Mouse (Mus musculus): ENCODE results near the gene Rpl36a. TPM values are rescaled to one million over a fixed set of nuclear protein-coding genes. Genes with fewer than 3 reads are reported as not detected.
A peak's percentile ranks its signal among the peaks of the same experiment; 100 is the strongest.

Rpl36a gene
- polyA plus RNA-seq, 1 experiment, result 1,244 TPM

- Histone ChIP-seq H3K36me3 (ENCODE audit: control insufficient read depth, insufficient read depth, low read length, poor library complexity, severe bottlenecking) (no peaks in the 10 kb centered on the region), H3K27me3 (ENCODE audit: control insufficient read depth, insufficient read depth, low read length, poor library complexity, severe bottlenecking) (no peaks in the 10 kb centered on the region), H3K9me3 (replicated peaks; ENCODE audit: control insufficient read depth, insufficient read depth, low read length, poor library complexity, severe bottlenecking) (no peaks in the 10 kb centered on the region), H3K27ac (ENCODE audit: insufficient read depth, low read length) (no peak overlapping the region), H3K9ac (ENCODE audit: low read depth, poor library complexity, severe bottlenecking) (no peak overlapping the region), H3K4me1 (ENCODE audit: control insufficient read depth, insufficient read depth, low read length) (no peaks in the 10 kb centered on the region), H3K4me3 (ENCODE audit: low read depth, low read length) (no peak overlapping the region)
- no peak for TF ChIP-seq CTCF (IDR thresholded peaks at IDR 0.05; ENCODE audit: low read depth, low read length)
- TF ChIP-seq EP300 (IDR thresholded peaks at IDR 0.05; ENCODE audit: insufficient read depth, low read depth, low read length), result no peak
- no peak for TF ChIP-seq POLR2A (IDR thresholded peaks at IDR 0.05; ENCODE audit: insufficient read depth, low read length)
Measured at GRCm38 (mm10) chrX:134620254-134620865, 34.9 kb downstream of the Rpl36a start.

DNA sequence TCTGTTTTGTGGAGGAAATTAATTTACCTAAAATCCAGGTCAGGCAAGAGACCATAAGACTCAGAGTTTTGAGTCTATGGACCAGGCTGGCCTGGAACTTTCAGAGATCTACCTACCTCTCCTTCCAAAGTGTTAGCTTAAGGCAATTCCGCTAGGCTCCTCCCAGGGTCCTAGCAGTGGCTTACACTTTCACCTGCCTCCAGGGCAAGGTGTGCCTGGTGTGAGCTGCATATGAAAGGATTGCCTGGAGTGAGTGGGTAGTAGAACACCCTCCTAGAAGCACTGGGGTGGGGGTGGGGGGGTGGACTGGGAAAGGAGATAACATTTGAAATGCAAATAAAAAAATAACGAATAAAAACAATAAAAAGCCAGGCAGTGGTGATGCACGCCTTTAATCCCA, 36.2 kb downstream of the Rpl36a start:
- no peak overlapping the region for H3K4me3 ChIP-seq (ENCODE audit: low read depth, low read length)
- TF ChIP-seq POLR2A (IDR thresholded peaks at IDR 0.05; ENCODE audit: insufficient read depth, low read length) (no peak), EP300 (IDR thresholded peaks at IDR 0.05; ENCODE audit: insufficient read depth, low read depth, low read length) (peak; percentile 90), CTCF (IDR thresholded peaks at IDR 0.05; ENCODE audit: low read depth, low read length) (no peak)
- H3K27me3 ChIP-seq (ENCODE audit: control insufficient read depth, insufficient read depth, low read length, poor library complexity, severe bottlenecking), result no peaks in the 10 kb centered on the region
- H3K36me3 ChIP-seq (ENCODE audit: control insufficient read depth, insufficient read depth, low read length, poor library complexity, severe bottlenecking), result no peaks in the 10 kb centered on the region
- no peak overlapping the region for H3K27ac ChIP-seq (ENCODE audit: insufficient read depth, low read length)
- no peaks in the 10 kb centered on the region for H3K4me1 ChIP-seq (ENCODE audit: control insufficient read depth, insufficient read depth, low read length)
- H3K9ac ChIP-seq (ENCODE audit: low read depth, poor library complexity, severe bottlenecking), result no peak overlapping the region
- no peaks in the 10 kb centered on the region for H3K9me3 ChIP-seq (replicated peaks; ENCODE audit: control insufficient read depth, insufficient read depth, low read length, poor library complexity, severe bottlenecking)

GRCm38 (mm10) chrX:134623350-134623749, 37.9 kb downstream of the Rpl36a start:
- H3K36me3 ChIP-seq (ENCODE audit: control insufficient read depth, insufficient read depth, low read length, poor library complexity, severe bottlenecking), result no peaks in the 10 kb centered on the region
- no peak overlapping the region for H3K9ac ChIP-seq (ENCODE audit: low read depth, poor library complexity, severe bottlenecking)
- no peaks in the 10 kb centered on the region for H3K27me3 ChIP-seq (ENCODE audit: control insufficient read depth, insufficient read depth, low read length, poor library complexity, severe bottlenecking)
- no peak for TF ChIP-seq EP300 (IDR thresholded peaks at IDR 0.05; ENCODE audit: insufficient read depth, low read depth, low read length)
- TF ChIP-seq CTCF (IDR thresholded peaks at IDR 0.05; ENCODE audit: low read depth, low read length), result no peak
- TF ChIP-seq POLR2A (IDR thresholded peaks at IDR 0.05; ENCODE audit: insufficient read depth, low read length), result no peak
- H3K4me3 ChIP-seq (ENCODE audit: low read depth, low read length), result no peak overlapping the region
- H3K4me1 ChIP-seq (ENCODE audit: control insufficient read depth, insufficient read depth, low read length), result no peaks in the 10 kb centered on the region
- H3K9me3 ChIP-seq (replicated peaks; ENCODE audit: control insufficient read depth, insufficient read depth, low read length, poor library complexity, severe bottlenecking), result no peaks in the 10 kb centered on the region
- no peak overlapping the region for H3K27ac ChIP-seq (ENCODE audit: insufficient read depth, low read length)

DNA sequence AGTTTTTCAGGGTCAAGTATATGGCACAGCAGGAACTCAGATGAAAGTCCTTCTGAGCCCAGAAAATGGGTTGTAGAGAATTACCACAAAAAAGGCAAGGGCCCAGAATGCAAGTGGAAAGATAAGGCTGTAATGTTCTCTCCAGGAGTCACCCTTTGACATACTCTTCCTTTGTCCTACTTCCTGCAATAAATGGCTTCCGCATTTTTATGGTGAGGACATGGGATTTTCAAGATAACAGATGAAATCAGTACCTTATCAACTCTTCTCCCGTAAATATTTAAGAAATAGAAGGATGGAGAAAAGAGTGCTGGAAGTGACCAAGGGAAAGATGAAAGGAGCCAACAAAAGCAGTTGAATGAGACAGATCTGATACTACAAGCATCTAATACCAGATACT, 42.7 kb downstream of the Rpl36a start:
- TF ChIP-seq CTCF (IDR thresholded peaks at IDR 0.05; ENCODE audit: low read depth, low read length), result no peak
- TF ChIP-seq POLR2A (IDR thresholded peaks at IDR 0.05; ENCODE audit: insufficient read depth, low read length), result no peak
- no peak for TF ChIP-seq EP300 (IDR thresholded peaks at IDR 0.05; ENCODE audit: insufficient read depth, low read depth, low read length)
- Histone ChIP-seq H3K4me1 (ENCODE audit: control insufficient read depth, insufficient read depth, low read length) (no peaks in the 10 kb centered on the region), H3K27ac (ENCODE audit: insufficient read depth, low read length) (no peak overlapping the region), H3K9ac (ENCODE audit: low read depth, poor library complexity, severe bottlenecking) (no peak overlapping the region), H3K27me3 (ENCODE audit: control insufficient read depth, insufficient read depth, low read length, poor library complexity, severe bottlenecking) (no peaks in the 10 kb centered on the region; the same call in 1 of the 2 replicates), H3K36me3 (ENCODE audit: control insufficient read depth, insufficient read depth, low read length, poor library complexity, severe bottlenecking) (no peaks in the 10 kb centered on the region), H3K9me3 (replicated peaks; ENCODE audit: control insufficient read depth, insufficient read depth, low read length, poor library complexity, severe bottlenecking) (no peaks in the 10 kb centered on the region), H3K4me3 (ENCODE audit: low read depth, low read length) (no peak overlapping the region)

DNA sequence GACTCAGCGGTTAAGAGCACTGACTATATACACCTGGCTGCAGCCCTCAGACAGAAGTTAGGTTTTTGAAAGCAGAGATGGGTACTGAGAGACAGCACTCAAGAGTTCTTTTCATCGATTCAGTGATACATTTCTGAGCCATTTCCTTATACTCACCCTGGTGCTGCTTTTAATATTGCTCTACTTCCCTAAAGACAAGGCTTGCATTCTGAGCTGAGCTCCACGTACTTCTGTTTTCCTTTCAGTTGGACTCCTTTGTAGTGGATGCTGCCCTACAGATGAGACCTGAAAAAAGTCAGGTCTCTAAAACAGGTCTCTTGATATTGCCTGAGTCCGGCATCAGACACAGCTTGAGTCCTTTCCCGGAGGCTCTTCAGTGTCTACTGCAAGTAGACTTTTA, 47.3 kb downstream of the Rpl36a start:
- Histone ChIP-seq H3K9ac (ENCODE audit: low read depth, poor library complexity, severe bottlenecking) (no peak overlapping the region), H3K4me1 (ENCODE audit: control insufficient read depth, insufficient read depth, low read length) (peaks cover 3% of the 10 kb centered on the region), H3K4me3 (ENCODE audit: low read depth, low read length) (no peak overlapping the region), H3K36me3 (ENCODE audit: control insufficient read depth, insufficient read depth, low read length, poor library complexity, severe bottlenecking) (no peaks in the 10 kb centered on the region), H3K9me3 (replicated peaks; ENCODE audit: control insufficient read depth, insufficient read depth, low read length, poor library complexity, severe bottlenecking) (no peaks in the 10 kb centered on the region), H3K27me3 (ENCODE audit: control insufficient read depth, insufficient read depth, low read length, poor library complexity, severe bottlenecking) (no peaks in the 10 kb centered on the region; the same call in 1 of the 2 replicates), H3K27ac (ENCODE audit: insufficient read depth, low read length) (no peak overlapping the region)
- no peak for TF ChIP-seq EP300 (IDR thresholded peaks at IDR 0.05; ENCODE audit: insufficient read depth, low read depth, low read length)
- TF ChIP-seq CTCF (IDR thresholded peaks at IDR 0.05; ENCODE audit: low read depth, low read length), result no peak
- no peak for TF ChIP-seq POLR2A (IDR thresholded peaks at IDR 0.05; ENCODE audit: insufficient read depth, low read length)

DNA sequence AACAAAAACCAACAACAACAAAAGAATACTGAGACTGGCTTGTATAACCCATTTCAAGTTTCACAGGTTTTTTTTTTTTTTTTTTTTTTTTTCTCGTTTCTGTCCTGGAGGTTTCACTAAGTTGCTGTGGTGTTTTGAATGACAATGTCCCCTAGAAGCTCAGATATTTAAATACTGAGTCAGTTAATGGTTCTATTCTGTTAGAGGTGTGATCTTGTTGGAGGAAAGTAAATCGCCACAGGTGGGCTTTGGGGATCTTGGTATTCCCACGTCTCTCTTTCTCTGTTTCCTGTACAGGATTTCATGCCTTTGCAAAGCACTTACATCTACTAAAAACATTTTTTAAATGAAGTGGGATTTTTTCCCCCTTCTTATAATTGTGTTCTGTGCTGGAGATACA, 49.7 kb downstream of the Rpl36a start:
- no peak overlapping the region for H3K27ac ChIP-seq (ENCODE audit: insufficient read depth, low read length)
- no peaks in the 10 kb centered on the region for H3K36me3 ChIP-seq (ENCODE audit: control insufficient read depth, insufficient read depth, low read length, poor library complexity, severe bottlenecking)
- H3K9ac ChIP-seq (ENCODE audit: low read depth, poor library complexity, severe bottlenecking), result no peak overlapping the region
- peaks cover 3% of the 10 kb centered on the region for H3K4me1 ChIP-seq (ENCODE audit: control insufficient read depth, insufficient read depth, low read length)
- no peaks in the 10 kb centered on the region for H3K9me3 ChIP-seq (replicated peaks; ENCODE audit: control insufficient read depth, insufficient read depth, low read length, poor library complexity, severe bottlenecking)
- no peaks in the 10 kb centered on the region; the same call in 1 of the 2 replicates for H3K27me3 ChIP-seq (ENCODE audit: control insufficient read depth, insufficient read depth, low read length, poor library complexity, severe bottlenecking)
- TF ChIP-seq EP300 (IDR thresholded peaks at IDR 0.05; ENCODE audit: insufficient read depth, low read depth, low read length) (no peak), POLR2A (IDR thresholded peaks at IDR 0.05; ENCODE audit: insufficient read depth, low read length) (no peak), CTCF (IDR thresholded peaks at IDR 0.05; ENCODE audit: low read depth, low read length) (no peak)
- no peak overlapping the region for H3K4me3 ChIP-seq (ENCODE audit: low read depth, low read length)
